Mouse (Mus musculus): ENCODE data around the gene Gatb. TPM values are rescaled to one million over a fixed set of nuclear protein-coding genes. Genes with fewer than 3 reads are reported as not detected.

Gene Gatb
- total RNA-seq, 2 experiments from 2014 or later = 19.2 to 20.9 TPM

DNA sequence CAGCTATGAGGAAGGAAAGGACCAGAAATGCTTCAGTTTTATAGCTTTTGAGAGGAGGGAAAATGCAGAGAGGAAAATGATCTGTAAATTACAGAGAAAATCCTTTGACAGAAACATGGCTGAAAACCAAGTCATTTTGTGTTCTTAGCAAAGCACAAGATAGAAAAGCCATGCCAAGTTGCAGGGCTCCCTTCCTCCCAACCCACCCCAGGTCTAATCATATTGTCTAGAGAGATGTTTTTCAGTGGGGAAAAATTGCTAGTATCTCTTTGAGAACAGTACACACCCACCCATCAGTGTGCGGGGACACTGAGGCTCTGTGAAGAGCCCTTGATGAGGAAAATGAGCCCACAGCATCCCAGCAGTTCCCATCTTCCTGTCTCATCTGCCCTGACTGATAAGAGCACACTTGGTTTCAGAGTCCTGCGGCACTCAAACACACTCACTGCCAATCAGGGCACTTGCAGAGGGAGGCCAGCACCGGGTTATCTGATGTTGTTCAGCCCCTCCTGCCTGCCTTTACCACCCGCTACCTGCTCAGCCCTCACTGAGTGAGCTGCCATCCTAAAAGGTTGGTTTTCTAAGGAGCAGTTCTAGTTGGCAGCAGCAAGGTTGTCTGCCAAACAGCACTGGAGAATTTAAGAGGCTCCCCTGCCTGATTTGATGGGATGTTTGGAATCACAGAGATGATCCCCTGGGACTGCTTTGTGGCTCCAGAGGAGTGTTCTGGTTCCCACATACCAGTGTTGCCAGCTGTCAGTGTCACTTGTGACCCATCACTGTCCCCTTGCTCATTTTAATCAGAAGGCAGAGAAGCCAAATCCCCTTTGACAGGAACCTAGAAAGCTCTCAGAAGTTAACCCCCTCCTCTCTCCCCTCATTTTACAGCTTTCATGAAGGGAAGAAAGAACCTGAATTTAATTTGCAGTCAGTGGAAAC is 79.1 kb downstream of the Gatb start:
- DNase-seq (ENCODE audit: low spot score in 2 of 2) = no peak

DNA sequence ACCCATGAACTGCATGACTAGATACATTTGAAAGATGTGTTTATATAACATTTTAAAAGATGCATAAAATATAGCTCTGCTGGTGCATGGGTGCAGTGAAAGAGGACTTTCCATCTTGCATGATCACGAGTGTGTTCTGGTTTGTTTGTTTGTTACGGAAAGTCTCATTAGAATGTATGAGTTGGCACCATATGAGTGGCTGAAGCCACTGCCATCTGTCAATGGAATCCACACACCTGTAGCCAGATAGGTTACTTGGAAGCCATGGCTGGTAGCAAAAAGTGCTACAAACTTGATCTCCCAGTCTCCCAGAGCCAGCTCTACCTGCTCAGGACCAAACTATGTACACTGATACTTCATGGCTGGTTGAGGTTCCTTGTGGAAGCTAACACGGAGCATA is 81.6 kb downstream of the Gatb start:
- DNase-seq (ENCODE audit: low spot score in 2 of 2) = no peak

DNA sequence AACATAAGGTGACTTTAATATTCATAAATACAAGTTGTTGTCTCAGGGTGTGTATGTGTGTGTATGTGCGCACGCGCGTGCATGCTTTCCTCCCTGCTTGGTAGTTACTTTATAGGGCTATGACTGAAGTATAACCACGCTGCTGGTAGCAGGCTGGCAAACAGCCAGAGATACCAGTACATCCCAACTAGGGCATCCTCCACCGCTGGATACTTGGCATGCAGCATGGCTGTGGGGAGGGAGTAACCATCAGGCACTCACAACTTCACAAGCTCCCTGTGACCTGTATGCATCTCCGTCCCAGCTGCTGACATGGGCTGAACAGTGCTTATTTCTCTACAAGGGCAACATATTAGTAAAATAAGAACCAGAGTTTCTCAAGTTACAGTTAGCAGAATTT is 85.8 kb downstream of the Gatb start:
- DNase-seq (ENCODE audit: low spot score in 2 of 2) = no peak

DNA sequence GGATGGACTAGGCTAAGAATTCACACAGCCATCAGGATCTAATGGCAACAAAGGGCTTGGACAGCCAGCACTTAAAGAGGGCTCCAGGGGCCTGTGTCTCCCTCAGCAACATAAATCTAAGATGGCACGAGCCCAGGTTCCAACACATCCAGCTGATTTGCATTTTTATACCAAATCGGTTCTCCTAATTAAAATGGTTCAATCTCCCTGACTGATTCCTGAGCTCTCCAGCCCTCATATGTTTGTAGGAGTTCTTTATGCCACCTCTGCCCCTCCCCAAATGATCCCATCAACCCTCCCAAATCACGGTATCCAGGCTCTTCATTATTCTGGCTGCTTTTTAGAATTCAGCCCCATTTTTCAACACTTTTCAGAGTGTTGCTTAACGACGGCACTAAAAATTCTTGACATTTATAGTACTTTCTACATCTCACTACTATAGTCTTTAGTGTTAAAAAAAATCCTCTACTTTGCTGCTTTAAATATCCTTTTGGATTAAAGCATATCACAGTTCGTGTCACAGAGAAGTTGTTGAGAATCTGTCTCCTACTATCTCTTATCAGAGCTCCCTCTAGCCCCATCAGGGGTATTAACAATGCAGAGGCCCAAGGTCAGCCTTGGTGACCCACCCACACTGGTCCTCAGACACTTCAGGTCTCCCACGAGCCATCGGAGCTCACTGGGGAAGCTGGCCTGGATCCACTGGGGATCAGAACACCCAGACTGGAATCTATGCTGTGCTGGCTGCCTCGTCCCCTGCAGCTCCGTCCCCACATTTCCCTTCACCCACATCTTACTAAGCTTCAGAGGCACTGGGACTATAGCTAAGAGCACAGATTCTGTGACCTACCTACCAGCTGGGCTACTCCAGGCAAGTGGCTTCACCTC is 88.3 kb downstream of the Gatb start:
- DNase-seq (ENCODE audit: low spot score in 2 of 2) = no peak

DNA sequence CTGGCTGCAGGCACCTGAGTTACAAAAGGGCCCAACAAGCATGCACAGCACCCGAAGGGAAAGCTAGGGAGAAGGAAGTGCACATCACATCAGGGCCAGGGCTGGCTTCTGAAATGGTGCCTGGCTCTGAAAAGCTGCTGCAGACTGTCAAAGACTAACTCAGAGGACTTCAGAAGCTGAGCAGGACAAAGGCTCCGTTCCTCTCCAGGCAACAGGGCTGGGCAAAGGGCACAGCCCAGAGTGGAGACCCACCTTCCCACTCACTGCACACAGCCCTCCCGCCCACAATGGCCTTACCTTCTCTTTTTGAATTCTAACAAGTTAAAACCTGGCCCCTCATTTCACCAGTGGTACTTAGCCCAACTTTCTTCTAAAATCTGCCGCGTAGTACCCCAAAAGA is 89.9 kb downstream of the Gatb start:
- no peak for DNase-seq (ENCODE audit: low spot score in 2 of 2)

DNA sequence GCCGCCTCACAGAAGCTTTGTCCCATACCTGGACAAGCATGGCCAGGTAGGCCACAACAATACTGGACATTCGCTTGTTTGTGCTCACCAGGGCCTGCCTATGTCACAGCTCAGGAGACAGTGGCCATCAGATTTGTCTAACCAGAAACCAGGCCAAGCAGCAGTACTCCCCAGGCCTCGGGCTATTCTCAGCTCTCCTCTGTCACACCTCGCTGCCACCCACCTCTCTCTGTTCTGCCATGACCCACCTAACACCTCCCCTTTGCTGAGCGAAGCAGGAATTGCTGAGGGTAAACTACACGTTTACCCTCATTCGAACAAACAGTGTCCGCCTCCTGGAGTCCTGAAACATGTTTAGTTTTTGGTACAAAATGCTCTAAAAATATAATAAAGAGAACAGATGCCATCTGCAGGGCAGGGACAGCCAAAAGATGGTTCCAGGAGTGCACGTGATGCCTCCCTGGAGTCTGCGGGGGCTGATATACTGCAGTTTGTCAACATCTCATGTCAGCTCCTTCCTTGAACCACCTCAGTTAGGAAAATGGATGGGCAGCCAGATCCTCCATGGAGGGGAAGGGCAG is 90.8 kb downstream of the Gatb start:
- peak; percentile 57 to 77 for DNase-seq (ENCODE audit: low spot score in 2 of 2)

DNA sequence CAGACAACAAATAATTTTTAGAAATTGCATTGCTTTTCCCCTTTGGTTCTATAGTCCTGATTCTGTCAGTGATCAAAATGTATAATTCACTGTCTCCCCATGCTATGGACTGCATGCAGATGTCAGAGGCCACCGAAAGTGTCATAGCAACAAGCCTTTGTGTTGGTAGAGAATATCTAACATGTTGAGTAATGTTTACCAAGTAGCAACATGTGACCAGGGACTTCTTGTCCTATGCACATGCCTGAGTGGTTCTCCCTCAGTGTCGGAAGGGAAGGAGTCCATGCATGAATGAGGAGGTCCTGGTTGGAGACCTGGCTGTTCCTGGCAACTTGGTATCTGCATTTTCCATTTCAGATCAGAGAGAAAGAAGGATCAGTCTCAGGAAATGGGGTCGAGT is 92.2 kb downstream of the Gatb start:
- no peak for DNase-seq (ENCODE audit: low spot score in 2 of 2)

DNA sequence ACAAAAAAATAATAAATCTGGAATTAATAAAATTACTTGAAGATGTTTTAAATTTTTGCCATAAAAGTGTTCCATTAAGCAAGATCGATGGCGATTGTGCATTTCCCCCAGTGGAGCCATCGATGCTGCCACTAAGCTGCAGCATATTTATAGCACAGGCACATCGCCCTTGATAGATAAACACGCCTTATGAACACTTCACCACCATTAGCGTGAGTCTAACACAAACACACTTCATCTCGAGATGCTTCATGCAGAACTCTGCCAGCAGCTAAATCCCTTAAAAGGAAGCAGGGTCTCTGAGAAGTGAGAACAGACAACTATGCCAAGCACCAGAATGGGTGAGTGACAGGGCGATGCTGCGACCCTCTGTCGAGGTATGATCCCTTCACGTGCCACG is 92.8 kb downstream of the Gatb start:
- no peak for DNase-seq (ENCODE audit: low spot score in 2 of 2)

DNA sequence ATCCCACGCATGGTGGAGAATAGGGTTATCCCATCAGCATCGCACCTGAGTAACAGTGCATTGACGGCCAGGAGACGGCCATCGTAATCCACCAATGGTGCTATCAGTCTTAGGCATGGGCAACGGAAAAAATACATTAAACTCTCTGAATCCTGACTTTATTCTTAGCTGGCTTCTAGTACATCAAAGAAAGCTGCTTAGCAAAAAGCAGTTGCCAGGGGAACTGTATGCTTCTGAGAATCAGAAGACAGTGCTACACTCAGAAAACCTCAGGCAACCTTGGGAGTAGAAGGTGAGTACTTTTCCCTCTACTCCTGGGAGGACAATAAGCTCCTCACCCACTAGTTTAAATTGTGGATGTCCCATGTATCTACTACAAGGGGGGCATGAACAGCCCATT is 93.8 kb downstream of the Gatb start:
- DNase-seq (ENCODE audit: low spot score in 2 of 2) = no peak

DNA sequence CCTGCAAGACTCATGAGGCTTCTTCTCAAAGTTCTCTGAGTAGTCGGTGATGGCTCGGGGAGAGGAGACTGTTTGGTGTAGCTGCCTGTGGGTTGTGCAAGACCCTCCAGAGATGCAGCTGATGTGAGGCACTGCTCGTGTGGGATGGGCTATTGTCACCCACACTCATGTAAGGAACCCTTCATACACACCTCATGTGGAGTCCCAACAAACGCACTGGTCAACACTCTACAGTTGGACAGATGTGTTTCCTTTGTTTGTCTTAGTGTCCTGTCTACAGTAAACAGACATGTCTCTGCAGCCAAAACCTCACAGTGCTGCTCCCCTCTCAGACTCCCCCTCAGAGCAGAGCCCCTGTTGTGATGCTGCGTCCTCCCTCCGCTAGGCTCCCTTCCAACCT is 95.9 kb downstream of the Gatb start:
- DNase-seq (ENCODE audit: low spot score in 2 of 2) = no peak

DNA sequence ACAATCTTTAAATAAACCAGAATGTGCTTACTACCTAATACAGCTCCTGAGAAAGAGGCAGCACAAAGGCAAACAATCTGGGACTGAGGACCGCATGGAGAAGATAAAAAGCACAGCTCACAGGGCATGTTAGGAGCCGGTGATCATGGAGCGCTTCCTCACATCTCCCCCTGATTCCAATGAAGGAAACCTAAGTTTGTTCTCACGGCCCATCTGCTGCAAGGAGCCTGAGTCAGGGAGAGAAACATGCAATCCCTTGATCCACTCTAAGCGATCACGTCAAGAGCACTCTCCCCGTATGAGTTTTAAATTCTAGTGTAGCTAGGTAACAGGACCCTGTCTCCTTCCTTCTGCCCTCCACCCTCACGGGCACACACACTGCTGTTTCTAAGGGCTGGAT is 103.2 kb downstream of the Gatb start:
- DNase-seq (ENCODE audit: low spot score in 2 of 2) = no peak

DNA sequence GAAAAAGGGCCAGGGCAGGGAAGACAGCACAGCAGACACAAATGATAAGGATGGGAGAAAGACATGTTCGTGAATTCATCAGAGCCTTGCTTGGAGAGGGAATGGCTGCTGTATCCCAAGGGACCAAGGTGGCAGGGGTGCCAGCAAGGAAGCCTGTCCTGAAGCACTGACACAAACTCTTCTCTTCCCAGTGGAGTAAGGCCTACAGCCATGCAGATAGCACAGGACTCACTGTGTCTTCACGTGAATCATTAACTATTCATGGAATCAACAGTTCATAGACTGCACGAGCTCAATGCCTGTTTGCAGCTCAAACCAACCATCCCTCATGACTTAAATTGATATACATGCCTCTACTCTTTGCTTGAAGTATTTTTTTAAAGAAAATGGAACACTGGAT is 104.0 kb downstream of the Gatb start:
- no peak for DNase-seq (ENCODE audit: low spot score in 2 of 2)

DNA sequence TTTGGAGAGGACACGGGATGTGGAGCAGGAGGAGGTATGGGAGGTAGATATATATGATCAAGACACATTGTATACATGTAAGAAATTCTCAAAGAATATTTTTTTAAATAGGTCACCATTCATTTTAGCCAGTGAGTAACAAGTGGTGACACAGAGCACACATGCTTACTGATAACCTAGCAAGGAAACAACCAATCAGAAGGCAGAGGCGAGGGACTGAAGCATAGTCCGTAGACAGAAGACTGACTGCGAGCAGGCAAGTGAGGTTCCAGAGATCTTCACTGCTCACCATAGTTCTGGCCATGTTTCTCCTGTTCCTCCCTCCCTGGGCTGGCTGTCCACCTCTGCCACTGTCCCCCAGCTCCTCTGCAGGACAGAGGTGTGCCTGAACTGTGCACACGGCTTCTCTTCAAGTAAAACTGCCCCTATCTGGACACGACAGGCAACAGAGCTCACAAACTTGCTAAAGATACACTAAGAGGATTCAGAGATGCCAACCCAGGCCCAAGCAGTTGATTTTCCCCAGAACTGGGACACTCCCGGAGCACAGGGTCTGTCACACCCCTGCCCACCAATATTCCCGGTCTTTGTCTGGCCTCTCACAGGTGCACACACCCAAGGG is 105.5 kb downstream of the Gatb start:
- no peak for DNase-seq (ENCODE audit: low spot score in 2 of 2)

DNA sequence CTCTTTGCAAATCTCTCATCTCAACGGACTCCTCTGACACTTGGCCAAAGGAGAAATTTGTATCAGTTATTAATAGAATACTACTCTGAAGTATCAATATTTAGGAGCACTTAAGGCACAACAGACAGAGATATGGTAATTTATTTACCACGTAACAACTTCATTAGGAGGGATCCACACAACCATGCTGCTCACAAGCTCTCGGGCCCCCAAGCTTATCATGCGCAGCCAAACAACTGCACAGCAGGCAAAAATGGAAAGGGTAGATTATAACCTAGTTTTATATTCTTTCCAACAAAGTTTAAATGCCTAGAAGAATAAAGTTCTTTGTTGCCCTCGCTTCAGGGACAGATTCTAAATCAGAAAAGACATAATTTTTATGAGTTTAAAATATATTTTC is 106.0 kb downstream of the Gatb start:
- DNase-seq (ENCODE audit: low spot score in 2 of 2) = no peak

DNA sequence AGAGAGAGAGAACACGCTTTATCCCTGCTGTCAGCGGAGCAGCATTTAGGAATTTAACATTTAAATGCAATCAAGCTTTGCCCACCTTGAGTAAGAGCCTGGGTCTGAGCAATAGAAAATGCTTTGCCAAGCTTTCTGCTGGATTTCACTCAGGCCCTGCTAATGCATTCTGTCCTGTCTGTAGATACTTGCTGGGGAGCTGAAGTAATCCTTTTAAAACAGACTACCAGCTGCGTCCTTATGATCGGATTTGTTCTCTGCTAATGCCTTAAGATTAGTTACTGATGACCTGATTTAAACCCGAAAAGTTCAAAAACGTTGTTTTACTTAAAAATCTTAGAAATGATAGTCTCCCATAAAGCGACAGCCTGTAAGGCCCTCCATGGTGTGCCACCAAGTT is 107.2 kb downstream of the Gatb start:
- DNase-seq (ENCODE audit: low spot score in 2 of 2) = no peak

DNA sequence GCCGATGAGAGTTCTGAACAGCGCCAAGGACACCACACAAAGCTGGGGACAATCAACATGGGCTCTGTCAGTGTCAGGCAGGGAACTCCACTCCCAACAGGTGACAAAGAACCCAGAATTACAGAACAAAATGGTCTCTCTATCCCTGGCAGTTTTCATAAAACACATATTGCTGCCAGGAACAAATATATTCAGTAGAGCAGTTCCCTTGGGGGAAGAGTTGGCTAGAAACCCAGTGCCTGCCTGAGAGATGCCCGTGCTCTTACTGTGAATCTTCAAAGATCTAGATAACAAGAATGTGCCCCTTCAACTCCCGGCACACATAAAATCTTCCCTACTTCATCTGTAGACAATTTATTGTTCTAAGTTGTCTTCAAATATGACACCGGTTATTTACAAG is 109.7 kb downstream of the Gatb start:
- peak in 1 of 2 experiments; percentile 57 for DNase-seq (ENCODE audit: low spot score in 2 of 2)

DNA sequence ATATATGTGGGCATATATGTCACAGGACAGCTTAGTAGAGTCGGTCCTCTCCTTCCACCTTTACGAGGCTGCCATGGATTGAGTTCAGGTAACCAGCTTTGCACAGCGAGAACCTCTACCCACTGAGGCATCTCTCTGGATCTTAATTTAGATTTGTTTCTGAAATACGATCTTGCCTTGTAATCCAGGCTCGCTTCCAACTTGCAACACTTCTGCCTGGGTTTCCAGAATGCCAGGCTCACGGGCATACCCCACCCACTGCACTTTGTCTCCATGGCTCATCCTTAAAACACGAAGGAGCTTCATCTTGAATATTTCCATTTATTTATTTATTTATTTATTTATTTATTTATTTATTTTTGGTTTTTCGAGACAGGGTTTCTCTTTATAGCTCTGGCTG is 111.4 kb downstream of the Gatb start:
- no peak for DNase-seq (ENCODE audit: low spot score in 2 of 2)

DNA sequence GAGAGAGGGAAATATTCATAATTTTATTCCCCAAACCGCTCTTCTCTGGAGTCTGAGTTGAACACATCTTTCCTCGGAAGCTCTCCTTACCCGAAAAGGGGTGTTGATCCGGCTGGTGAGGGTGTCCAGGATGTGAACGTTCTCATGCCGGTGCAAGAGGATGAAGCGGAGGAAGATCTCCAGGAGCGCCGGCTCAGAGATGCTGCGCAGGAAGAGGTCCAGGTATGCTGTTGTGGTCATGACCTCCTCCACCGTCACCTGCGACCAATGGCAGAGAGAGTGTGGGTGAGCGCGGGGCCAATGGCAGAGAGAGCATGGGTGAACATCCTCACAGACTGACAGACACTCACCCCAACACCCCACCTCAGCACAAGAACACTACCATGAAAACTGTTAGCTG is 114.4 kb downstream of the Gatb start:
- no peak for DNase-seq (ENCODE audit: low spot score in 2 of 2)

DNA sequence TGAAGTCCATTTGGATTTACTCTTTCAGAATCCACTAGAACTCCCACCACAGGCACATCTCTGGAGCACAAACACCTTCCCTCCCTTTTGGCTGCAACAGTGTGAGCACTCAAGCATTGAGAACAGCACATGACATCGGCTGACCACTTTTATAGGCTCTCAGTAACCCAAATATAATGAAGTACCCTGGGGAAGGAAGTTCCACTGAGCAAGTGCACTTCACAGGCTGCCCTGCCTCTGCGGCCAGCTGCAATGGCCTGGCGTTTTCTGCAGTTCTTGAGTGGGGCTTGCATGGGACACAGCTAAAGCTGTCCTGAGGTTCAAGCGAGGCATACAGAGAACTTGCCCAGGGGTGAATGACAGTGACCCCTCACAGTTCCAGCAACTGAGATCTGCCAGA is 117.2 kb downstream of the Gatb start:
- DNase-seq (ENCODE audit: low spot score in 2 of 2) = no peak

DNA sequence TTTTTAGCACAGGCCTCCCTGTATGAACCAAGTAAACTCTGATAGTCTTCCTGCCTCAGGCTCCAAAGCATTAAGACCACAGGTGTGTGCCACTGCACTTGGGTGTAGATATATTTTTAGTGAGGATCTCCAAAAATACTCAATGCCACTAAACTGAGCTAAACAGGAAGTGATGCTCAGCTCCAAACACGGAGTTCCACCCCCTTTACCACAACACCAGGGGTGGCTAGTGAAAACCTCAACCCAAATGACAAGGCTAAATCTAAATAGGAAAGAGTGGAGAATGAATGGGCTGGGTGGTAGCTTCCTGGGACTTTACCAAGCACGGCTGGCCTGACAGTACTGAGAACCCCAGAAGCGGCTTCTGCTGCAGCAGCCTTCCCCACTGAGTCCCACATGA is 119.1 kb downstream of the Gatb start:
- DNase-seq (ENCODE audit: low spot score in 2 of 2) = no peak

DNA sequence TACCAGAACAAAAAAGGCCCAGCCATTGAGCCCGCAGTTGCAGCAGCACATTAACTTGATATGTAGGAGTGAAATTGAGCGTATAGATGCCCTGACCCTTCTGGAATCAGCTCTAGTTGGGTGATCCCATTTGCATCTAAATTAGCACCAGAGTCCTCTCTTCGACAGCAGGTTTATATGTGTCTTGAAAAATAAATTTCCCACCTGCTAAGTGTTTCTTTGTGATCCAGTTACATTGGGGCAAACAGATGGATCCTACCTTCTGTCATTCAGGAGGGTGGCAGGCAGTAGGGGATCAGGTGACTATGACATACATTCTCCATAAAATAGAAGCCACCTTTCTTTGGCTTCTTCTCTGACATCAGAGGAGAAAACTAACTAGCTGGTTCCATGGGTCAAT is 121.1 kb downstream of the Gatb start:
- no peak for DNase-seq (ENCODE audit: low spot score in 2 of 2)
